Mouse (Mus musculus) lung, postnatal 14 days (tissue): ENCODE measurements around the gene Clip2.

Experiments
- DNase-seq: peaks from one replicate; pipeline ENCODE4 v3.0.0; 2021

The Clip2 gene

DNA sequence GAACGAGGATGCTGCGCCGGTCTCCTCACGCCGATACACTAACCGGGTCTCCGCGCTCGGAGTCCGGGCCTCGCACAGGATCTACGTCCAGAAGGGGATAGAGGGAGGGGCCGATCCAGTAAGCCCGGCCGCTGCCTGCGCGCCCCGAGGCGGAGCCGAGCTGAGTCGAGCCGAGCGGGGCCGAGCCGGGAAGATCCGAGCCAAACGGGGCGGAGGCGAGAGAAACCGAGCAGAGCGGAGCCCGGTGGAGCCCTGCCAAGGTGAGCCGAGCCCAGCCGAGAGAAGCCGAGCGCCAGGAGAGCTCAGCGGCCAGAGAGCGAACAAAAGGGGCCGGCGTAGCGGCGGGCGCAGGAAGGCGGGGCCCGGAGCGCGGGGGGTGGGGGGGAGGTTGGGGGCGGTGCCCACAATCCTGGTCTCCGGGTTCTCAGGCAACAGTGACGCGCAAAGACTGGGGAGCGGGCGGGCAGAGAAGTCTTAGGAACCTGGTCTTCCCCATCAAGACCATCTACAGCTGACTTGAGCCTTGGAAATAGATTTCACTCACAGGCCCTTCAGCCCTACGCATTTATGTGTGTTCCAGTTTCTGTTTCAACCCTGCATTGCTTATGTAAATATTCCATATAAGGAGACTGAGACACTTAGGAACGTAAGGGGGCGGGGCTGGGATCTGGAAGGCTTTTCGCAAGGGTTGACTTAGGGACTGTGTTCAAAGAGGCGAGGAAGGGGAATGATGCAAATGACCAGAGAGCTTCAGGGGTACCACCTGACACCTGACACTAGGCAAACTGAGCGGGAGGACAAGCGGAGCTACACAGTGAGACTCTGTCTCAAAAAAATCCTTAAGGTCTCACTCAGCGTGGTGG lies at the start of gene Clip2:
Gene Clip2 (minus strand): TSS at position 325 of the 863 bp plus-strand sequence.
- DNase-seq, result peak; percentile 99

DNA sequence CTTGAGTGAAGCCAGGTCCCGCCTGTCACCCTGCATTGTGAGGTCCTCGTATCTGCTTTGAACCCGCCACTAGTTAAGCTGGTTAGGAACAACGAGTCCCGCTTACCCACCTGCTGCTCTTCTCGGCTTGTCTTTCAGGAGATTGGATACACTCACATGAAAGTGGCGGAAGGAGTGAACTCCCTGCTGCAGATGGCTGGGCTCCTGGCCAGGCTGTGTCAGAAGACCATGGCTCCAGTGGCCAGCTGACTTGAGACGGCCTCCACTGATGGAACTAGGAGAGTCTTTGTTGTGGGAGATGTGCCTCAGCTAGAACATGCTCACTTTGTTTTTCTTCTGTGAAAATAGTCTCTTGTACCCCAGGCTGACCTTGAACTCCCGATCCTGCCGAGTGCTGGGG lies 45.5 kb upstream of the Clip2 start:
- no peak for DNase-seq

DNA sequence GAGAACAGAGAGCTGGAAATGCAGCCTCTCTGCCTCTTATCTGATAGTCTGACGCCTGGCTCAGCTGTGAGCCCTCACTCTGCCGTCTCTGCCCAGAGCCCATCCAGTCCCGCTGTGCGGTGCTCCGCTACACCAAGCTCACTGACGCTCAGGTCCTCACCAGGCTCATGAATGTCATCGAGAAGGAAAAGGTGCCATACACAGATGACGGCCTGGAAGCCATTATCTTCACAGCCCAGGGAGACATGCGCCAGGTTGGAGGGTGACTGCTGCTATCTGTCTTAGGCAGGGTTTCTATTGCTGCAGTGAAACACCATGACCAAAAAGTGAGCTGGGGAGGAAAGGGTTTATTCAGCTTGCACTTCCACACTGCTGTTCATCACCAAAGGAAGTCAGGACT lies 40.9 kb upstream of the Clip2 start:
- no peak for DNase-seq

DNA sequence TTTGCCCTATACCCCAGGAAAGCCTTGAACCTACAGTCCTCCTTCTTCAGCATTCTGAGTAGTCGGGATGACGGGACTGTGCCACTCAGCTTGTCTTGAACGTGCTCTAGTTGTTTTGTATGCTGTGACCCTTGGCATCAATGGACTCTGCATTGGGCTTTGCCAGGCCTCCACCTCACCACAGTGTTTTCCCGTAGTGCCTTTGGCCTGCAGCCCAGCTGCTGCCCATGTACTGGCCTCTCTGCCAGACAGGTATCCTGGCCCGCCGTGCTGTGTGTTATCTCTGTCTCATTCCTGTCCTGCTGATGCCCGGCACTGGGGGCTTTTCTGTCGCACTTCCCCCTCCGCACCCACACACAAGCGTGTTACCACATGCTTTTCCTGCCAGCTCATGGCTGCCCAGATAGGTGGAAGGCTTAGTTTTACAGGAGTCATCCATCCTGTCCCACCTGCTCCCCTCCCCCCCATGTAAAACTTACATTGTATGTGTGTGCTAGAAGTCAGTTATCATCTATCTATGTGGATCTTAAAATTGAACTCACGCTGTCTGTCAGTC lies 39.9 kb upstream of the Clip2 start:
- DNase-seq, result no peak

DNA sequence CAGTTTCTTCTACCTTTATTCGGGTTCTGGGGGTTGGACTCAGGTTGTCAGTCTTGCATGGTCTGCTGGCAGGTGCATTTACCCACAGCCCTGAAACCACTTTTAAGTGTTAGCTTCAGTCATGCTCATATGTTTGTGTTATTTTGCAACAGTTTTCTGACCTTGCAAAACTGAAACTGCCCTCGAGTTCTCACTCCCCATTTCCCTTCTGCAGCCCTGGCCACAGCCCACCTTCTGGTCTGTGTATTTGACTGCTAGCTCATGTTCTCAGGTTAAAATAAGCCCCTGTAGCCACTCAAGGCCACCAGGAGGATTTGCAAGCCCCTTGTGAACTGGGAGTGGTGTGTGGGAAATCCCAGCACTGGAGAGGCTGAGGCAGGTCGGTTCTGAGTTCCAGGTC lies 37.7 kb upstream of the Clip2 start:
- DNase-seq, result no peak

DNA sequence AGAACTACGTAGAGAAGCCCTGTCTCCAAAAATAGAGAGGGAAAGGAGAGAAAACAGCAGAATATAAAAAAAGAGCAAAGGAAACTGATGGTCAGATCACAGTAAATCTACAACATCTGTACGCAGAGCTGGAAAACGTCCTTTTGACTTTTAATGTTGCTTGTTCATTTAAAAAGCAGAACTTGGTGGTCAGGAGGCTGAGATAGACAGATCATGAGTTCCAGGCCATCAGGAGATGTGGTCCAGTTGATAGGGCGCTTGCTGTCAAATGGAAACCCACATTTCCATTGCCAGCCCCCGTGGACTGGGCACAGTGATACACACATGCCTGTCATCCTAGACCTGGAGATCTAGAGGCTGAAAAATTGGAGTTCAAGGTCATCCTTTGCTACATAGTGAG lies 32.6 kb upstream of the Clip2 start:
- DNase-seq, result no peak

DNA sequence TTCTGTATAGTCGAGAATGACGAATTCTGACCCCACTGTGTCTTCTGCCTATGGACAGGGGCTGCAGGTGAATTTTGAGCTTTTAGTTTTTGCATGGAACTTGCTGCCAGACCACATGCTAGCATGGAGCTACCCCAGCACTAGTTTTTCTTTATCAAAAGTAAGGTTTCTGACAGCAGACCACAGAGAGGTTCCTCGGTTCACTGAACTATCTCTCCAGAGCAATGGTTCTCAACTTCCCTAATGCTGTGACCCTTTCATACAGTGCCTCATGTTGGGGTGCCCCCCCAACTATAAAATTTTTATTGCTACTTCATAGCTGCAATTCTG lies 31.6 kb upstream of the Clip2 start:
- no peak for DNase-seq

DNA sequence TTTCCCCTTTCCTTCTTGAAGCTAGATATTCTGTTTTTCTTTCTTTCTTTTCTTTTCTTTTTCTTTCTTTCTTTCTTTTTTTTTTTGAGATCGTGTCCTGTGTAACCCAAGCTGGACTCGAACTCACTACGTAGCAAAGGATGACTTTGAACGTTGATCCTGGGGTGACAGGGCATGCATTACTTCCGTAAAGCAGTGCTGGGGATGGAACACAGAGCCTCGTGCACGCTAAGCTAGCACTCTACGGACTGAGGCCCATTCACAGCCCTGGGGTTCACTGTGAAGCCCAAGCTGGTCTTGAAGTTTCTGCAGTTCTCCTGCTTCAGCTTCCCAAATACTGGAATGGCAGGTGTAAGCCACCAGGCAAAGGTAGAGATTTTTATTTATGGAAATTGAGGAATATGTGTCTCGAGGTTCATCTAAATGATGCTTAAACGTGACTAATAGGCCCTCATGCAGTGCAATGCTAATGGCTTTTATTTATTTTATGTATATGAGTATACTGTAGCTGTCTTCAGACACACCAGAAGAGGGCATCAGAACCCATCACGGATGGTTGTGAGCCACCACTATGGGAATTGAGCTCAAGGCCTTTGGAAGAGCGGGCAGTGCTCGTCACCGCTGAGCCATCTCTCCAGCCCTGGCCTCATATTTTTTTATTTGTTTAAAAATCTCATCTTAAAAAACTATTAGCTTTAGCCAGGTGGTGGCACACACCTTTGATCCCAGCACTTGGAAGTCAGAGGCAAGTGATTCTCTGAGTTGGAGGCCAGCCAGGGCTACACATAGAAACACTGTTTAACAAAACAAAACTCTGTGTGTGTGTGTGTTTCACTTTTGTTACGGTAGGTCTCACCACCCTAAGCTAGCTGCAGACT lies 31.0 kb upstream of the Clip2 start:
- no peak for DNase-seq

DNA sequence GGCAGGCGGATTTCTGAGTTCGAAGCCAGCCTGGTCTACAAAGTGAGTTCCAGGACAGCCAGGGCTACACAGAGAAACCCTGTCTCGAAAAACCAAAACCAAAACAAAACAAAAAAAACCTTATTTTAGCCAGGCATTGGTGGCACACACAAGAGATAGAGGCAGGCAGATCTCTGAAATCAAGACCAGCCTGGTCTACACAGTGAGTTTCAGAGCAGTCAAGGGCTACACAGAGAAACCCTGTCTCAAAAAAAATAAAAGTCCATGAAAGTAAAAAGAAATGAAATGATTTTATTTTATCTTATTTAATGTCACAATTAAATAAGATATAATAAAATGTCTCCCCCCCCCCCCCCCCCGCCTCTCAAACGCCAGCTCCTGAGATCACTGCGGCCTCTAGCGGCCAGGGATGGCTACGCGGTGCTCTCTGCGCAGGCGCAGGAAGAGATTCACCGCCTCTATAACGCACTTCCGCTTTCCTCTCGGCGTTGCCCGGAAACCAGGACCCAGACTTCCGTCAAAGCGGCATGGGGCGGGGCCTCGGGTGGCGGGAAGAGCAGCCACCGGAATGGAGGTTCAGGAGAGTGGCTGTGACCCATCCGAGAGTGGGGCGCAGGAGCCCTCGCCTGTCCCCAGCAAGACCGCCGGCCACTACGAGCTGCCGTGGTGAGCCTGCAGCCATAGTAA lies 30.1 kb upstream of the Clip2 start:
- DNase-seq, result peak; percentile 98

DNA sequence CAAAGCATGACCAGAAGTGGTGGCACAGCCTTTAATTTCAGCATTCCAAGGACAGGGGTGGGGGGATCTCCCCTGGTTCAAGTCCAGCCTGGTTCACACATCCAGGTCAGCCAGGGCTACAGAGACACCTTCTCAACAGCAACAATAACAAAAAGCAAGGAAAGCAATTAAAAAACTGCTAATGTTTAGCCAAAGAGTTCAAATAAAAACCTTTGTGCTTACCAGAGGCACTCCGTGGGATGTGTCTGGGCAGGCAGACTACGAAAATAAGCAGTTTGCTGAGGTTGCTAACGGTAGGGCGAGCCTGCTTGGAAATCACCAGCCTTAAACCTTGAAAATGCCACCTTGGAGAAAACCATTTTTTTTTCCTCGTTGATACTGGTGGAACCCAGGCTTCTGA lies 28.9 kb upstream of the Clip2 start, which contains the start of gene Rfc2:
Gene Rfc2 (plus strand): TSS at position 221 of the 400 bp plus-strand sequence.
- DNase-seq, result no peak

DNA sequence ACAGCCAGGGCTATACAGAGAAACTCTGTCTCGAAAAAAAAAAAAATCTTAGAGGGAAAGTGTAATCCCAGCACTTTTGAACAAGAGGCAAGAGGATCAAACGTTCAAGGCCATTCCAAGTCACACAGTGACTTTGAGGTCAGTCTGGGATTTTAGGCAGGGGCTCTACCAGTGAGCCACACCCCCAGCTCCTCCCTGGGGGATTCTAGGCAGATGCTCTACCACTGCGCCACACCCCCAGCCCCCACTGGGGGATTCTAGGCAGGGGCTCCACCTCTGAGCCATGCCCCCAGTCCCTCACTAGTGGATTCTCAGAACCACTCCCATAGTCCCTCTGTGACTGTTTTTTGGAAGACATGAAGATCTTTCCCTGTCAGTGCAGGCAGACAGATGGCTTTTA lies 26.9 kb upstream of the Clip2 start:
- no peak for DNase-seq

DNA sequence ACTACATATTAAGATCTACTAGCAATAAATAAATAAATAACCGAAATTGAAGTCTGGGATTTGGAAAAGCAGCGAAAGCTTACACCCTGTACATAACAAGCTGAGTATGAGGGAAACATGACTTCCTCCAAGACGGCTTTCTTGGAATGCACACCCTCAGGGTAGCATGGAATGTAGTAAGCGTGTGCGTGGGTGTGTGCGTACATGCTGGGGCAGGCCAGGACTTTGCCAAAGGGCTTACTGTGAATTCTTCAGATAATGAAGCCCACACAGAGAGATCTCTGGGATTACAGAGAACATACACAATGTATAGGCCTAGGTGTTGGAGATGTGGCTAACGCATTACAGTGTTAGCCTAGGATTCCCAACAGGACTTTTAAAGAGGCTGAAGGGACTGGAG lies 25.3 kb upstream of the Clip2 start:
- DNase-seq, result no peak

DNA sequence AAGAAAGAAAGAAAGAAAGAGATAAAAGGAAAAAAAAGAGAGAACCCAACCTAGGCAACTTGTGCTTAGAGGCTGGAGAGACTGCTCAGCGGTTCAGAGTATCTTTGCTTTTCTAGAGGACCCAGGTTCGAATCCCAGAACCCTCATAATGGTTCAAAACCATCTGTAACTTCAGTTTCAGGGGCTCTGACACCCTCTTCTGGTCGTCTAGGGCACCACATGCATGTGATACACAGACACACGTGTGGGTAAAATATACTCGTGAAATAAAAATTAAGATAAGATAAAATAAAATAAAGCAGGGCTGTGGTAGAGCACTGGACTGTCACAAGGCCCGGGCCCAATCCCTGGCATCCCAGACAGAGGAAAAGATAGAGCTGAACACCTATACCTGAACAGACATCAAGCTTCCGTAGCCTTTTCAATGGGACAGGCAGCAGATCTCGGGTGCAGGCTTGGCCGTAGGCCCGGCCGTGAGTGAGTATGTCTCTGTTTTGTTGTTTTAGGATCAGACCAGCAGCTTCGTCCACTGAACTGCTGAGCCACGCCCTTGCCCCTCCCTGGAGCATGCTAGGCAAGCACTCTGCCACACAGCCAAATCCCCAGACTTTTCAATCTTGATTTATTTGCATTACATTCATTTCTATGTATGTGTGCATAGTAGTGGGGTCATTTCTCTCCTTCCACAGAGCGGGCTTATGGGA lies 24.4 kb upstream of the Clip2 start:
- no peak for DNase-seq

DNA sequence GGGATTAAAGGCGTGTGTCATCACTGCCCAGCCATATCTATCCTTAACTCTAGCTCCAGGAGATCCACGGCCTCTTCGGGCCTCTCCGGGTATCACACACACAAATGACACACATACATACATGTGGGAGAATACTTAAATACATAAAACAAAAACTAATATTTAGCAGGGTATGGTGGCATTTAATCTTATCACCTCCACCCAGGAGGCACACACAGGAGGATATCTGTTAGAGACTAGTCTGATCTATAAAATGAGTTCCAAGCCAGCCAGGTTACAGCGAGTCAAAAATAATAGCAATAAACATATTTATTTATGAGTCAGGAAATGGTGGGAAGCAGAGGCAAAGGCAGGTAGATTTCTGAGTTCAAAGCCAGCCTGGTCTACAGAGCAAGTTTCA lies 23.6 kb upstream of the Clip2 start:
- DNase-seq, result no peak

DNA sequence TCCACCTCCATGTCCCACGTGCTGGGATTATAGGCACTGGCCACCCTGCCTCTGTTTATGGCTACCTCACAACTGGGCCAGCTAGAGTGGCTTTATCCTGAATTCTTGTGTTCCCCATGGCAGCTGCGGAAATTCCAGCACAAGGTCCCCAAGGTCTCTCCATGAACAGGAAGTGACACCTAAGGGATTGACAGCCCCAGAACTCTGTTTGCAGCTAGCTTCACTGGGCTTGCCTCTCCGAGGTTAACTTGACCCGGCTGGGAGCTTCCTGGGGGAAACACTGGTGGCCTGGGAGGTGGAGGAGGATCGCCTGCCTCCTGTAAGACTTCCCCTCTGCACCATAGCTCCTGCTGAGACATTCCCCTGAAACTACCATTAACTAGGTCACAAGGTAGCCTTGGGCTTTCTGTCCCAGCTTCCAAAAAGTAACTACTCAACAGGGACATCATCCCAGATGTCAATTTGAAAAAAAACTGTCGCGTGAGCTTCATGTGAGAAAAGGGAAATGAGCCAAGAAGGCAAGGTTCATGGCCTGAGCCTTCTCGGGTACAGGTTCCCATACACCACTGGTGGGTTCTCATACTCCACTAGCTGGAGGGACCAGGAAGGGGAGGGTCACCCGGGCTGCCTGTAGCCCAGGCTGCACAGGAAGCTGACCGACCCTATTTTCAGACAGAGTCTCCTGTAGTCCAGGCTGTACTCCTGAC lies 20.4 kb upstream of the Clip2 start:
- no peak for DNase-seq

DNA sequence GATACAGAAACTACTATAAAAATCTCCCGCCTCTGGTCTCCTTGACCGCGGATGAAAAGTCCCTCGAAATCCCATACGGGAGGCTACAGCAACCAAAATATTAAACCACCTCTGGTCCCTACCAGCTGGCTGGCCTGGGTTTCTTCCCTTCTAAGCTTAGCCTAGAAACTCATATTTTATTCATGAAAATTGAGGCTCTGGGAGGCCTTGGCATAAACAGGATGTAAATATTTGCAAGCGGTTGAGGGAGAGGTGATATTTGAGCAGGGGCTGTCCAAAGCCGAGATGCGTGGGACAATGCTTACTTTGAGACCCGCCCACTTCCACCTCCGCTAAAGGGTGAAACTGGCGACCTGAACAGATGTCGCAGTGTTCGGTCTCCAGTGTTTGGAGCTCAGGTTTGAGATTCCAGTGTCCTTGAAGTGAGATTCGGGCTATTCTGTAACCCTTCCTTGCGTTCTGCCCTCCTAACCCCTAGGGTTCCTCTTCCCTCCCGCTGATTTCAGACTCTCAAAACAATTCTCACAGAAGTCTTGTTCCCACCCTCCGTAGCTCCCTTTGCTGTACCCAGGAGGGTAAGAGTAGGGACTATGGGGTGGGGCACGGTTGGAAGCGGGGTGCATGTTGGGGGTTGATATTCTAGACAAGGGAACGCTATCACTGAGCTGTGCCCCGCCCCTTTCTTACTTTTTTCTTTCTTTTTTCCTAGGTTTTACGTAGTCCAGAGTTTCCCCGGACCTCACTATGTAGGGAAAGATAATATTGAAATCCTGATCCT lies 19.7 kb upstream of the Clip2 start:
- DNase-seq, result peak; percentile 53

DNA sequence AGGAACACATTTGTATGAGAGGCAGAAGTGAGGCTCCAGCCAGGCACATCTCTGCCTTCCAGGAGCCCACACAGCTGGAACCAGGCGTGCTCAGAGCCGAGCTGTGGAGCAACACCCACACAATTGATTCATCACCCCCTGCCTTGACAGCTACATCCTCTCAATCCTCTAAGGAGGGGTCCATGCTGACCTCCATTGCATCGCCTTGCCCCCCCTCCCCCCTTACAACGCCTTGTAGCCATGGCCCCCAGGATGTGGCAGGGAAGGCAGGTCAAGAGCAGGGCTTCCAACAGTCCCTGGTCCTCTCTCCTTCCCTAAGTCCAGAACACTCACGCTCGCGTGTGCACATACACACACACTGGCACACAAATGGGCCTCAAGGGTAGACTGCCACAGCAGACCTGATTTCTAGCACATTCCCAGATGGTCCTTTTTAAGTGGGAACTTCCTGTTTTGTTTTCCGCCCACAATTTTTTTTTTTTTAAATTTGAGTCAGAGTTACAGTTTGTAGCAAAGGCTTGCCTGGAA lies 16.8 kb upstream of the Clip2 start:
- DNase-seq, result no peak

DNA sequence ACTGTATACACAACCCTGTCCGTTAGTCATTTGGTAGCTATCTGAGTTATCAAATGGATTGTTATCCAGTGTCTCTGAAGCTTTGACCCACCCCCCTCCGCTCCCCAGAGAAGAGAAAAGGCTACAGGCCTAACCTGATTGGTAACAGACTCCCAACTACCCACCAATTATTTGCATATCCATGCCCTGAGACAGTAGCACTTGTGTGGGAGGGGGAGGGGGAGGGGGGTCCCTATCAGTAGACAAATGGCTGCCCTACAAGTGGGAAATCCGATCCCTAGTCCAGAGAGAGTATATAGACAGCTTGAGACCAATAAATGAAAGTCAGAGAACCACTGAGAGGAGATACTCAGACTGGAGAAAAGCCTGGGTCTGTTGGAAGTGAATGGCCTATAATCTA lies 15.8 kb upstream of the Clip2 start:
- DNase-seq, result no peak

DNA sequence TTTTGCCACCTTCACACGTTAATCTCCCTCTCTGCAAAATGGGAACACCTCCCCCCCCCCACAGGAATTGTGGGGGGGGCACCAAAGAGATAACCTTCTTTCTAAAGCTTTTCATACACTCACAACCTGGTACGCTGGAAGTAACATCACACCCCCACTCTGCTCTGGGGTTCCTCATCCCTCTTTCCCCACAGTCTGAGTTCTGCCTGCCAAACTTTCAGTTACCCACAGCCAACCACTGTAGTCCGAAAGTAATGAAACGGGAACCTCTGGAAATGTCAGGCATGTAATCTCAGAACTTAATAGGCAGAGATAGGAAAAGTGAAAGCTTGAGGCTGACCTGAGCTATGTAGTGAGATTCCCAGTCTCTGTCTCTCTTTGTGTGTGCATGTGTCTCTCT lies 15.2 kb upstream of the Clip2 start:
- no peak for DNase-seq

DNA sequence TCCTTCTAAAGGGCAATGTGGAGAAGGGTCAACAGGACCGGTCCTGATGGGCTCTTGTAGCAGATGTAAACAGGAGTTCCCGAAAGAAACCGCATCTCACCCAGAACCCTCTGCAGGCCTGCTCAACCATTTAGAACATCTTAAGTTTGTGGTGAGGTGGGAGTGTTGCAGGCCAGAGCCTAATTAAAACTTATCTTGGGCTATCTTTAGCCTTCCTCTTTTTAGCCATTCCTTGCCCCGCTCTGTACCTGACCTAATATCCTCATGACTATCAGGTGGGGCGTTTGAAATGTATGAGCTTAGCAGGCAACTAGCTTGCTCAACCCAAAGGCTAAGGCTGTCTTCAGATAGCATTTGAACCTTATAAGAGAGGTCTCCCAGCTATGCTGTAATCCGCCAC lies 13.5 kb upstream of the Clip2 start:
- DNase-seq, result no peak

DNA sequence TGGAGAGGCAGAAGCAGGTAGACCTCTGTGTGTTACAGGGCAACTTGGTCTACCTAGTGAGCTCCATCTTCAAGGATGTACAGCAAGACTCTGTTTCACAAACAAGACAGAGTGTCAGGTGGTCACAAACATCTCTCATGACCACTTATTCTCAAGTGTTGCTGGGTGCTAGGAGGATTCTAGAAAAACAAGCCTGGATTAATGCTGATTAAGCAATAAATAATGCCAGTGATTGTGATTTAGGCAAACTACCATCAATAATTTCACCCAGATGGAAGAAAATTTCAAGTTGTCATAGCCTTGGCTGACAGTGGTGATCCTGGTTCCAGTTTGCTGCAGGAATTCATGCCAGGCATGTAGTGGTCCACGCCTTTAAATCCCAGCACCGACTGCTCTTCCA lies 12.0 kb upstream of the Clip2 start:
- DNase-seq, result no peak
